Mouse (Mus musculus): ENCODE results near the gene Serpine3. TPM values are rescaled to one million over a fixed set of nuclear protein-coding genes. Genes with fewer than 3 reads are reported as not detected.
"Not testable (repeated sequence)": the region's sequence is repeated elsewhere in the genome, so short reads cannot be mapped to it uniquely, and the experiment has no call there.

Gene Serpine3
- polyA plus RNA-seq (2012; ENCODE audit: insufficient read depth, insufficient read length, missing spikeins) = not detected in 2 replicates

- TF ChIP-seq POLR2A (IDR thresholded peaks at IDR 0.05; ENCODE audit: borderline replicate concordance, low read depth, low read length) = no peak
- no peak for TF ChIP-seq CTCF (IDR thresholded peaks at IDR 0.05; ENCODE audit: low read depth, low read length)
- Histone ChIP-seq H3K4me1 (ENCODE audit: control insufficient read depth, insufficient read depth, low read length) (no peaks in the 10 kb centered on the region), H3K4me3 (ENCODE audit: insufficient read depth, low read length) (no peak within 1 kb of the TSS), H3K27ac (ENCODE audit: insufficient read depth, low read depth, low read length) (no peak within 1 kb of the TSS)
Measured at GRCm38 (mm10) chr14:62663367-62663766, at the start of gene Serpine3. Serpine3 (plus strand) TSS chr14:62663667.

- Histone ChIP-seq H3K4me3 (ENCODE audit: insufficient read depth, low read length) (no peak overlapping the region), H3K27ac (ENCODE audit: insufficient read depth, low read depth, low read length) (no peak overlapping the region), H3K4me1 (ENCODE audit: control insufficient read depth, insufficient read depth, low read length) (peaks cover 5% of the 10 kb centered on the region; the same call in 1 of the 2 replicates)
- no peak for TF ChIP-seq POLR2A (IDR thresholded peaks at IDR 0.05; ENCODE audit: borderline replicate concordance, low read depth, low read length)
- no peak for TF ChIP-seq CTCF (IDR thresholded peaks at IDR 0.05; ENCODE audit: low read depth, low read length)
Measured at GRCm38 (mm10) chr14:62622393-62622792, 41.1 kb upstream of the Serpine3 start.

DNA sequence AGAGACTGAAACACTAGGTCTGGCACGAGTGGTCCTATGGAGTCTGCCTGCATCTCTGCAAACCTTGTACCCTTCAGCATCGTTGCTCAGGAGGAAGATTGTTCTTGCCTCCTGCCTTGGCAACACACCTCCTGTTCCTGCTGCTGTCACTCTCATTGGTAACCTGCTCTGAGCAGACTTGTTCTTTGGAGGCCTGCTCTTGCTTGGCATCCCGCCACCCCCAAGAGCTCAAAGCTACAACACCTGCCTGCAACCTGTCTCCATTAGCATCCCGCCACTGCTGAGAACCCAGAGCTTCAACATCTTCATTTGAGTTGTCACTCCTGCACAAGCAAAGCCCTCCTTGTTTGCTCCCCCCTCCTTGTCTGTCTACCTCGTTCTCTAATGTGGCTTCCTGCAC lies 35.5 kb upstream of the Serpine3 start:
- TF ChIP-seq POLR2A (IDR thresholded peaks at IDR 0.05; ENCODE audit: borderline replicate concordance, low read depth, low read length) = no peak
- TF ChIP-seq CTCF (IDR thresholded peaks at IDR 0.05; ENCODE audit: low read depth, low read length) = no peak
- no peak overlapping the region for H3K4me3 ChIP-seq (ENCODE audit: insufficient read depth, low read length)
- H3K27ac ChIP-seq (ENCODE audit: insufficient read depth, low read depth, low read length) = no peak overlapping the region
- peaks cover 5% of the 10 kb centered on the region; the same call in 1 of the 2 replicates for H3K4me1 ChIP-seq (ENCODE audit: control insufficient read depth, insufficient read depth, low read length)

DNA sequence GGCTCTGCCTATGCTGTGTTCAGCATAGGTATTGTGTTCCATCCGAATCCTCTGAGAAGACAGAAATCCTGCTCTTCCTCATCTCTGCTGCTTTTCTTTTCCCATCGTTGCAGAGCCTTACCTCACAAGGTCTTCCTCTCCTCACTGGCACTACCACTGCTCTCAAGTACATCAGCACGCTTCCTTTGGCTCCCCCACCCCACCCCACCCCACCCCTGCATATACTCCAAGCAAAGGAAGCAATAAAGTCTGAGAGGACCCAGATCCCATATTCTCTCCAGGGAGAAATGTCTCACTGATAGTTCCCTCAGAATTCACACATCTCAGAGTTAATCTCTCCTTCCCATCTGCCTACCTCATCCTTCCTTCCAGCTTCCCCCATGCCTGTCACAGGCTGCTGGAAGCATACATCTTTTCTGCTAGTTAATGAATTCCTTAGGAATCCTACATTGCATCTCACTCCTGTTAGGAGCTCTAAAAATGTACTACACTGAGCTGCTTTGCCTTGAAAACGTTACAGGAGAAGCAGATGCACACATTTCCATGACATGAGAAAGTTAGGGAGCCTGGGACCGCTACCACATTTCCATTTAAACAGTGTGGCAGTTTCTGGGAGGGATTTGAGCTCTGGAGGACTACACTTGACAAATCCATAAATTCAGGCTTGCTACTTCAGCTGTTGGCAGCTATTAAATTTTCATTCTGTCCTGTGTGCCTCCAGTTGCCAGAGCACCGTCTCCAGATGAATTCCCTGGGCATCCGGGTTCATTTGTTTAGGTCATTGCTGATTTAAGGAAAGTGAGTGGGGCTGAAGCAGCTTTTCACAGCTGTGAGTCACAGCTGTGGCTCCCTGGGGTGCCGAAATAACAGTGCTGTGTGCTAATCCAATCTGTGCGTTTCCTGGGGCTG lies 25.8 kb upstream of the Serpine3 start:
- Histone ChIP-seq H3K27ac (ENCODE audit: insufficient read depth, low read depth, low read length) (no peak overlapping the region), H3K4me1 (ENCODE audit: control insufficient read depth, insufficient read depth, low read length) (no peaks in the 10 kb centered on the region), H3K4me3 (ENCODE audit: insufficient read depth, low read length) (no peak overlapping the region)
- TF ChIP-seq POLR2A (IDR thresholded peaks at IDR 0.05; ENCODE audit: borderline replicate concordance, low read depth, low read length) (no peak), CTCF (IDR thresholded peaks at IDR 0.05; ENCODE audit: low read depth, low read length) (no peak)

GRCm38 (mm10) chr14:62638345-62638702 lies 25.1 kb upstream of the Serpine3 start:
- no peak for TF ChIP-seq CTCF (IDR thresholded peaks at IDR 0.05; ENCODE audit: low read depth, low read length)
- H3K4me1 ChIP-seq (ENCODE audit: control insufficient read depth, insufficient read depth, low read length) = no peaks in the 10 kb centered on the region
- H3K27ac ChIP-seq (ENCODE audit: insufficient read depth, low read depth, low read length) = no peak overlapping the region
- H3K4me3 ChIP-seq (ENCODE audit: insufficient read depth, low read length) = no peak overlapping the region

GRCm38 (mm10) chr14:62639111-62639510 lies 24.4 kb upstream of the Serpine3 start:
- Histone ChIP-seq H3K27ac (ENCODE audit: insufficient read depth, low read depth, low read length) (no peak overlapping the region), H3K4me1 (ENCODE audit: control insufficient read depth, insufficient read depth, low read length) (no peaks in the 10 kb centered on the region)
- TF ChIP-seq CTCF (IDR thresholded peaks at IDR 0.05; ENCODE audit: low read depth, low read length) = no peak
- TF ChIP-seq POLR2A (IDR thresholded peaks at IDR 0.05; ENCODE audit: borderline replicate concordance, low read depth, low read length) = no peak

DNA sequence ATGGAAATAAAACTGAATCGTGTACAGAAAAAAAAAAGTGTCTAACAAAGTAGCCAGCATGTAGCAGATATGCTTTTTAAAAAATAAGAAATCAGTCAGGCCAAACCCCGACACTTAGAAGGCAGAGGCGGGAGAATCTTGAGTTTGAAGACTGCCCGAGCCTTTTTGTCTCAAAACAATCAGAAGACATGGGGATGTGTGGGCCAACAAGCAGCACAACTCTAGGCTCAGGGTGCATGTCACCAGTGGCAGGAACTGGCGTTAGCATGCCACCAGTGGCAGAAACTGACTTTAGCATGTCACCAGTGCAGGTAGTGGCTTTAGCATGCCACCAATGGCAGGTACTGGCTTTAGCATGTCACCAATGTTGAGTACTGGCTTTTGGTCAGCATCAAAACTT lies 23.9 kb upstream of the Serpine3 start:
- Histone ChIP-seq H3K27ac (ENCODE audit: insufficient read depth, low read depth, low read length) (no peak overlapping the region), H3K4me3 (ENCODE audit: insufficient read depth, low read length) (no peak overlapping the region), H3K4me1 (ENCODE audit: control insufficient read depth, insufficient read depth, low read length) (no peaks in the 10 kb centered on the region)
- TF ChIP-seq CTCF (IDR thresholded peaks at IDR 0.05; ENCODE audit: low read depth, low read length) = no peak
- TF ChIP-seq POLR2A (IDR thresholded peaks at IDR 0.05; ENCODE audit: borderline replicate concordance, low read depth, low read length) = no peak

More at GRCm38 (mm10) chr14:62639111-62639510, 24.4 kb upstream of the Serpine3 start:
- H3K4me3 ChIP-seq (ENCODE audit: insufficient read depth, low read length) = no peak overlapping the region

GRCm38 (mm10) chr14:62640396-62640795 lies 23.1 kb upstream of the Serpine3 start:
- H3K4me3 ChIP-seq (ENCODE audit: insufficient read depth, low read length) = no peak overlapping the region
- no peak for TF ChIP-seq CTCF (IDR thresholded peaks at IDR 0.05; ENCODE audit: low read depth, low read length)
- TF ChIP-seq POLR2A (IDR thresholded peaks at IDR 0.05; ENCODE audit: borderline replicate concordance, low read depth, low read length) = no peak
- no peaks in the 10 kb centered on the region for H3K4me1 ChIP-seq (ENCODE audit: control insufficient read depth, insufficient read depth, low read length)
- H3K27ac ChIP-seq (ENCODE audit: insufficient read depth, low read depth, low read length) = no peak overlapping the region

DNA sequence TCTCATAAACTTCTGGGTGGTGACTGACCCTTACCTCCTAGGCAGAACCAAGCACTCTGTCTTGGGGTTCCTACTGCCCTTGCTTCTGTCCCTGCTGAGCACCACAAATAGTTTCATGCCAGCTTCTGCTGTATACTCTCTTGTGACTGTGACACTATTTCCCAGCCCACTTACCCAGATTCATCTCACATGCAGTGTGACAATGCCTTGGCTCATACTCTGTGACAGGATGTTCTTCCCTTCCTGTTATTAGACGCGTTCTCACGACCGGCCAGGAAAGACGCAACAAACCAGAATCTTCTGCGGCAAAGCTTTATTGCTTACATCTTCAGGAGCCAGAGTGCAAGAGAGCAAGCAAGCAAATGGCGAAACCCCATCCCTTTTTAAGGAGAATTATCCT lies 21.1 kb upstream of the Serpine3 start:
- H3K4me3 ChIP-seq (ENCODE audit: insufficient read depth, low read length); H3K27ac ChIP-seq (ENCODE audit: insufficient read depth, low read depth, low read length): not testable (repeated sequence)

DNA sequence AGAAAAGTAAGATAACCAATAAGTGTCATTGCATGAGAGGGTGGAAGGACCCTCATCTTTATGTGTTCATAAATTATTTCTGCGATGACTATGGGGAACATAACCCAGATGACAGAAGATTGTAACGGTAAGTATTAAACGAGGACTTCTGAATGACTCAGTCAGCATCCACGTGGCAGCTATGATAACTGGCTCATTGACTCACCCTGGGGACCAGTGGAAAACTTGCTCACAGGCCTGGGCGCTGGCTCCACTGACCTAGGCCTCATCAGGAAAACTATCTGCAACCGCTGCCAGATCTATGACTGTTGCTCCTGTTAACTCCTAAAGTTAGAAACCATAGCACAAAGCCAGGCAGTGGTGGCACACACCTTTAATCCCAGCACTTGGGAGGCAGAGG lies 15.1 kb upstream of the Serpine3 start:
- no peak for TF ChIP-seq POLR2A (IDR thresholded peaks at IDR 0.05; ENCODE audit: borderline replicate concordance, low read depth, low read length)
- no peak for TF ChIP-seq CTCF (IDR thresholded peaks at IDR 0.05; ENCODE audit: low read depth, low read length)
- no peak overlapping the region for H3K4me3 ChIP-seq (ENCODE audit: insufficient read depth, low read length)

More for the DNA sequence above, 21.1 kb upstream of the Serpine3 start:
- not testable (repeated sequence) for H3K4me1 ChIP-seq (ENCODE audit: control insufficient read depth, insufficient read depth, low read length)

More for the DNA sequence above, 15.1 kb upstream of the Serpine3 start:
- Histone ChIP-seq H3K4me1 (ENCODE audit: control insufficient read depth, insufficient read depth, low read length) (no peaks in the 10 kb centered on the region), H3K27ac (ENCODE audit: insufficient read depth, low read depth, low read length) (no peak overlapping the region)
